11 mouse cellular contexts compared by ENCODE assay signal in the genomic region with DNA sequence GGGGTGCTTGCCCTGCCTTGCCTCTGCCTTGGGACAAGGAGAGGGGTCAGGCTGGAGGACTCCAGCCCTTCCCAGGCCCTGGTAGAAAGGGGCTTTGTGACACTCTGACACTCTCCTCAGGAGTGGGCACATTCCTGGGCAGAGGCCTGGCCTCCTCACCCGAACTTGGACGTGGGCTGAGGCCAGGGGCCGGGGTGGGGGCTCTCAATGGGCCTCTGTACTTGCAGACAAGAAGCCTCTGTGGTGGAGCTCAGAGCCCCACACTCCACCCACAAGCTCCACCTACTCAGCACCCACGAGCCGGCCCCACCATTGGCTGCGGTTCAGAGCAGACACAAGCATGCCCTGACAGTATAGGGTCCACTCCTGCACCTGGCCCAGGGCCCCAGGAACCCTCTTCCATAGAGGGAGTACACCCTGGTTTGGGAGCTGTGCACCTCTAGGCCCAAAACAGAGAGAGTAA. TPM values are rescaled to one million over a fixed set of nuclear protein-coding genes. Genes with fewer than 3 reads are reported as not detected.
DNase-seq lines count a peak whose midpoint lies in the region; ATAC-seq and TF ChIP-seq lines count a peak whose summit lies in the region.
"Had no signal": no experiment of that assay in that cellular context is flagged by ENCODE, and none has a peak within 500 bp of the region (broad histone marks: within the 10 kb centered on the region; RNA-seq: fewer than 3 reads in every experiment).

No protein-coding gene starts in this region.

- intact Hi-C loops in gastrocnemius, adult 2 months (cut with DNase I), result no loop called here
- intact Hi-C loops in gastrocnemius, postnatal 36 days (cut with DNase I), result no loop called here

- H3K27me3 ChIP-seq in limb, embryonic 13.5 days, result no peaks in the 10 kb centered on the region

- no peak overlapping the region for H3K4me2 ChIP-seq in limb, embryonic 13.5 days (replicated peaks)

- H3K9me3 ChIP-seq in limb, embryonic 13.5 days, result no peaks in the 10 kb centered on the region

- peaks cover 21% of the 10 kb centered on the region for H3K4me1 ChIP-seq in limb, embryonic 13.5 days

- ATAC-seq in limb, embryonic 13.5 days (ENCODE audit: low FRiP score, low read depth), result peak; percentile 54

- H3K27ac ChIP-seq in gastrocnemius, adult 2 months, result peak overlapping the region; percentile 68
- H3K27ac ChIP-seq in limb, embryonic 13.5 days, result peak overlapping the region; percentile 65

- no peak overlapping the region for H3K4me3 ChIP-seq in gastrocnemius, adult 2 months
- H3K4me3 ChIP-seq in limb, embryonic 13.5 days, result no peak overlapping the region

- 74% methylated on average over 6 of the region's 6 CpGs for WGBS in limb, embryonic 13.5 days

- peak; percentile 31 for DNase-seq in gastrocnemius, adult 2 months
- DNase-seq in gastrocnemius, postnatal 36 days, result no peak
- peak; percentile 13 to 24 for DNase-seq in layer of hippocampus, adult 18-20 months (ENCODE audit: low spot score in 2 of 2)
- no peak for DNase-seq in layer of hippocampus, postnatal 25 days (ENCODE audit: extremely low spot score in 1 of 2, low spot score in 1 of 2)
- peak; percentile 20 for DNase-seq in right cerebral cortex, adult 18-20 months
- DNase-seq in right cerebral cortex, postnatal 14 days, result no peak
- no peak for DNase-seq in cerebellum, adult 11 months
- DNase-seq: gastrocnemius, postnatal 14 days had no signal

- H3K9ac ChIP-seq in limb, embryonic 13.5 days, result no peak overlapping the region

- TF ChIP-seq CTCF in gastrocnemius, adult 2 months (IDR thresholded peaks at IDR 0.05), result no peak

- H3K36me3 ChIP-seq in limb, embryonic 13.5 days, result peaks cover 69% of the 10 kb centered on the region

RNA-seq across cellular contexts. Expression of gene Hspg2, which starts 35.0 kb away (rescaled TPM):
- 10 to 100 TPM; 55.2 to 77.5 TPM for total RNA-seq in gastrocnemius, adult 2 months (2021)
- total RNA-seq in gastrocnemius, postnatal 36 days (2021), result 10 to 100 TPM; 84.4 to 94.7 TPM
- 1 to 10 TPM; 4.2 to 4.3 TPM for total RNA-seq in layer of hippocampus, adult 18-20 months (2021)
- total RNA-seq in layer of hippocampus, postnatal 25 days (2021), result 10 to 100 TPM in 1 of 2 experiments, 1 to 10 TPM in 1; 5.6 to 10.8 TPM
- 29.4 and 29.6 TPM in 2 replicates for polyA plus RNA-seq in limb, embryonic 13.5 days (2015; fragmentation: Nextera tagmentation; extraction: Ambion mirVana)

RNA-seq across cellular contexts. Expression of gene 1700013G24Rik, which starts 50.5 kb away (rescaled TPM):
- total RNA-seq in gastrocnemius, adult 2 months (2021), result not detected
- total RNA-seq in gastrocnemius, postnatal 36 days (2021), result not detected
- not detected for total RNA-seq in layer of hippocampus, adult 18-20 months (2021)
- not detected for total RNA-seq in layer of hippocampus, postnatal 25 days (2021)
- polyA plus RNA-seq in limb, embryonic 13.5 days (2015; fragmentation: Nextera tagmentation; extraction: Ambion mirVana), result 0.18 TPM in 1 of 2 replicates, not detected in the other
- total RNA-seq: adrenal gland, postnatal 36 days; gastrocnemius, postnatal 14 days; megakaryocyte, adult 5-6 weeks had no signal

Comparison
In these comparisons a context has a peak if more than half of its experiments do, and no peak if none do; other contexts are left out.
1. DNase-seq: peak in gastrocnemius, adult 2 months (single experiment), layer of hippocampus, adult 18-20 months (2 of 2) and right cerebral cortex, adult 18-20 months (single experiment); none in gastrocnemius, postnatal 36 days (0 of 2), layer of hippocampus, postnatal 25 days (0 of 2), right cerebral cortex, postnatal 14 days (single experiment) and cerebellum, adult 11 months (single experiment).
2. RNA of gene Hspg2, which starts 35.0 kb away (total RNA-seq): 84.4 to 94.7 TPM in gastrocnemius, postnatal 36 days and 55.2 to 77.5 TPM in gastrocnemius, adult 2 months; 5.6 to 10.8 TPM in layer of hippocampus, postnatal 25 days and 4.2 to 4.3 TPM in layer of hippocampus, adult 18-20 months; every median in the first group is over 4 times any median in the second.